Comparison of ENCODE assay signal across 8 mouse cellular contexts in the genomic region with DNA sequence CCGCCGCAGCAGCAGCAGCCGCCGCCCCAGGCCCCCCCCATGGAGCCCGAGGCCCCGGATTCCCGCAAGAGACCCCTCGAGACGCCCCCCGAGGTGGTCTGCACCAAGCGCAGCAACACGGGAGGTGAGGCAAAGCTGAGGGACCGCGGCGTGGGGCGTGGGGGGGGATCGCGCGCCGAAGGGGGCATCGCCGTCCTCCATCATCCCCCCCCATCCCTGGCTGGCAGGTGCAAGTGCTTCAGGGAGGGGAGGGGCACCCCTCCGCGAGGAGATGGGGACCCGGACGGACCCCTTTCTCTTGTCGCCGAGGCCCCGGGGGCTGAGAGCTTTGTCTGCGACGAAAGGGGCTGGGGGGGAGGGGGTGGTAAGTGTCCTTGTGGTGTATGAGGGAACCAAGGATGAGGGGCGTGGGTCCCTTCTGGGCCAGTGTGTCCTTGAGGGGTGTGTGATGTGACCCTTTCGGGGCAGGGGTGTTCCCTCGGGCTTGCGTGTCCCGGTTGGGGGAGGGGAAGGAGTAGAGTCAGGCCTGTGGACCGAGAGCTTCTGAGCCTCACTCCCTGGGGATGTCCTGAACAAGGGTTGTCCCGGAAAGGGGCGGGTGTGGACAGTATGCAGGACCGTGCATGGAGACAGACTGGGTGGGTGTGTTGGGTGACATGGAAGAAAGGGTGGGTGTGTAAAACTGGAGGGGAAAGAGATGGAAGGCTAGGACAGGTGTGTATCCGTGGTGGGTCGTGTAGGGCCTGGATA. TPM values are rescaled to one million over a fixed set of nuclear protein-coding genes. Genes with fewer than 3 reads are reported as not detected.
DNase-seq lines count a peak whose midpoint lies in the region; ATAC-seq and TF ChIP-seq lines count a peak whose summit lies in the region.

No protein-coding gene starts in this region.

- H3K9ac ChIP-seq in heart, postnatal 0 days (replicated peaks; ENCODE audit: low read depth, low read length) = peak overlapping the region; percentile 65

- peak; percentile 13 for DNase-seq in thymus, postnatal 14 days
- DNase-seq in thymus, postnatal 25 days = no peak
- DNase-seq in embryo, embryonic 11 days = peak; percentile 57
- peak; percentile 28 for DNase-seq in heart, postnatal 0 days (ENCODE audit: low spot score)
- peak; percentile 66 for DNase-seq in kidney, postnatal 14 days
- peak; percentile 51 for DNase-seq in midbrain, embryonic 10.5 days (ENCODE audit: low spot score)
- no peak for DNase-seq in spleen, postnatal 4 days (ENCODE audit: low spot score in 2 of 2)

- no peaks in the 10 kb centered on the region for H3K36me3 ChIP-seq in heart, postnatal 0 days (replicated peaks; ENCODE audit: control insufficient read depth, insufficient read depth, low read length)
- H3K36me3 ChIP-seq in midbrain, embryonic 10.5 days = peaks cover 3% of the 10 kb centered on the region; the same call in 1 of the 2 replicates

- peak overlapping the region; percentile 58 for H3K4me3 ChIP-seq in heart, postnatal 0 days (ENCODE audit: low read depth, low read length)
- H3K4me3 ChIP-seq in midbrain, embryonic 10.5 days = peak overlapping the region; percentile 99

- no peak for TF ChIP-seq CTCF in heart, postnatal 0 days (IDR thresholded peaks at IDR 0.05; ENCODE audit: low read depth)

- 4% methylated on average over 37 of the region's 42 CpGs for WGBS in heart, postnatal 0 days
- WGBS in midbrain, embryonic 10.5 days = 2% methylated on average over 37 of the region's 42 CpGs

- TF ChIP-seq EP300 in heart, postnatal 0 days (IDR thresholded peaks at IDR 0.05; ENCODE audit: low read depth) = no peak

- H3K27me3 ChIP-seq in heart, postnatal 0 days (ENCODE audit: control insufficient read depth, insufficient read depth, low read length) = peaks cover 53% of the 10 kb centered on the region
- 0 out of 2 replicates have a peak, but pooled peaks cover 9% of the 10 kb centered on the region for H3K27me3 ChIP-seq in midbrain, embryonic 10.5 days (ENCODE audit: low read depth, poor library complexity, severe bottlenecking)

- no peaks in the 10 kb centered on the region for H3K9me3 ChIP-seq in heart, postnatal 0 days (replicated peaks; ENCODE audit: control insufficient read depth, low read length)
- H3K9me3 ChIP-seq in midbrain, embryonic 10.5 days (replicated peaks) = no peaks in the 10 kb centered on the region

- peak overlapping the region; percentile 86 for H3K4me2 ChIP-seq in heart, postnatal 0 days (ENCODE audit: low read depth, low read length)

- ATAC-seq in heart, postnatal 0 days (ENCODE audit: insufficient read depth, low read depth) = peak; percentile 59
- ATAC-seq in inflammation-experienced regulatory T-cells, adult 6 months = no peak

- peak overlapping the region; percentile 68 for H3K27ac ChIP-seq in heart, postnatal 0 days (ENCODE audit: low read depth)
- peak overlapping the region; percentile 99 for H3K27ac ChIP-seq in midbrain, embryonic 10.5 days (replicated peaks)

- 0 out of 2 replicates have a peak, but pooled peaks cover 4% of the 10 kb centered on the region for H3K4me1 ChIP-seq in heart, postnatal 0 days (ENCODE audit: control insufficient read depth, insufficient read depth)
- H3K4me1 ChIP-seq in midbrain, embryonic 10.5 days = peaks cover 82% of the 10 kb centered on the region

RNA-seq across cellular contexts. Expression of gene Nova2, which starts 0.5 kb away (rescaled TPM):
- 0.61 and 1.3 TPM in 2 replicates for total RNA-seq in heart, postnatal 0 days (2014; rRNA removed; ENCODE audit: low replicate concordance)
- polyA plus RNA-seq in heart, postnatal 0 days (2015; fragmentation: Nextera tagmentation; extraction: Ambion mirVana) = 0.37 and 0.41 TPM in 2 replicates
- 3.9 and 6.2 TPM in 2 replicates for polyA plus RNA-seq in midbrain, embryonic 10.5 days (2016; fragmentation: Nextera tagmentation; extraction: Ambion mirVana)
- polyA plus RNA-seq in inflammation-experienced regulatory T-cells, adult 6 months (2017; shearing (Covaris generic)) = under 1 TPM in 1 of 3 experiments, not detected in 2; 0.05 TPM

RNA-seq across cellular contexts. Expression of gene Ccdc61, which starts 16.0 kb away (rescaled TPM):
- total RNA-seq in heart, postnatal 0 days (2014; rRNA removed; ENCODE audit: low replicate concordance) = 26.9 and 30.9 TPM in 2 replicates
- 12.7 and 15.5 TPM in 2 replicates for polyA plus RNA-seq in heart, postnatal 0 days (2015; fragmentation: Nextera tagmentation; extraction: Ambion mirVana)
- 38.5 and 38.7 TPM in 2 replicates for polyA plus RNA-seq in midbrain, embryonic 10.5 days (2016; fragmentation: Nextera tagmentation; extraction: Ambion mirVana)
- polyA plus RNA-seq in inflammation-experienced regulatory T-cells, adult 6 months (2017; shearing (Covaris generic)) = 1 to 10 TPM; 5.8 to 8.6 (median 6.7) TPM

RNA-seq across cellular contexts. Expression of gene Pglyrp1, which starts 55.1 kb away (rescaled TPM):
- total RNA-seq in heart, postnatal 0 days (2014; rRNA removed; ENCODE audit: low replicate concordance) = 1.4 TPM in 1 of 2 replicates, not detected in the other
- 1.8 and 6.9 TPM in 2 replicates for polyA plus RNA-seq in heart, postnatal 0 days (2015; fragmentation: Nextera tagmentation; extraction: Ambion mirVana)
- polyA plus RNA-seq in midbrain, embryonic 10.5 days (2016; fragmentation: Nextera tagmentation; extraction: Ambion mirVana) = 1.6 and 1.7 TPM in 2 replicates
- polyA plus RNA-seq in inflammation-experienced regulatory T-cells, adult 6 months (2017; shearing (Covaris generic)) = 100 to 1,000 TPM; 200 to 462 (median 264) TPM

Comparison
In these comparisons a context has a peak if more than half of its experiments do, and no peak if none do; other contexts are left out.
1. DNase-seq: peak in thymus, postnatal 14 days (single experiment), embryo, embryonic 11 days (single experiment), heart, postnatal 0 days (single experiment), kidney, postnatal 14 days (single experiment) and midbrain, embryonic 10.5 days (single experiment); none in thymus, postnatal 25 days (single experiment) and spleen, postnatal 4 days (0 of 2).
2. RNA of gene Pglyrp1, which starts 55.1 kb away (polyA plus RNA-seq): 200 to 462 TPM in inflammation-experienced regulatory T-cells, adult 6 months; 1.8 to 6.9 TPM in heart, postnatal 0 days and 1.6 to 1.7 TPM in midbrain, embryonic 10.5 days; every median in the first group is over 10 times any median in the second.